Mouse (Mus musculus) layer of hippocampus, adult 9-10 months (tissue): ENCODE results near the gene Fbxl19.

Experiments
- DNase-seq: peaks from one replicate; pipeline ENCODE4 v3.0.0; 2022; ENCODE audit warnings: low spot score

The Fbxl19 gene

GRCm38 (mm10) chr7:127801010-127801621, 56.8 kb downstream of the Fbxl19 start:
- no peak for DNase-seq

GRCm38 (mm10) chr7:127802313-127802712, 58.0 kb downstream of the Fbxl19 start:
- DNase-seq = no peak

GRCm38 (mm10) chr7:127808821-127809220, 64.5 kb downstream of the Fbxl19 start:
- no peak for DNase-seq

GRCm38 (mm10) chr7:127809846-127810245, 65.5 kb downstream of the Fbxl19 start:
- no peak for DNase-seq

DNA sequence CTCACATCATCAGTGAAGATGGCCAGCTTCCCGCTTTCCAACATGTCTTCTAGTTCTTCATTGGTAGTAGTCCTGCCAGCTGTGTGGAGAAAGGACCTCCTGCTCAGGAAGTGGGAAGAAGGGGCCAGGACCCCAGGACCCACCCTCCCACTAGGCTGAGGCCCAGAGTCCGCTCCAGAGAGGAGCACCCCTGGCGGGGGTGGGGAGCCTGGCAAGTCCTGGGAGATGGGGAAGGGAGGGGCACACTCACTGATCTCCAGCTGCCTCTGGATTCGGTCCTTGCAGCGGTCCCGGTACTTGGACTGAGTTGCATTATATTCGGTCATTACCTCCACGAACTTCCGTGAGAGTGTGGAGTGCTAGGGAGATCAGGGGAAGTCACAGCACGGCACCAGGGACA, 66.3 kb downstream of the Fbxl19 start:
- DNase-seq = no peak

DNA sequence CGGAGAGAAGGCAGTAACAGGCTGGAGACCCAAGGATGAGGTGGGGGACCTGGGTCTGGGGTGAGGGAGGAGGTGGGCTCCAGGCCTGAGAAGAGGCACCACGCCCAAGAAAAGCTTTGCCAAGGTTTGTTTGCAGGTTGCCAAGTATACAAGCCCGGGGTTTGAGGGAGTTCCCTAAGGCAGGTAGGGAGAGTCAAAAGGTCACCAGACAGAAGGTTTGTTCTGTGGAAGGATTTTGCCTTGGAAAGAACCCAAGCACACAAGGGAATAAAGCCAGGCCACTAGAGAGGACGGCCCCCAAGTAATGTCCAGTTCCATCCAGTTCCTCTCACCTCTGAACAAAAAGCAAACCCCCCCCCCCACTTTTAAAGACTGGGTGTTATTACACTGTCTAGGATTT, 66.9 kb downstream of the Fbxl19 start:
- no peak for DNase-seq

DNA sequence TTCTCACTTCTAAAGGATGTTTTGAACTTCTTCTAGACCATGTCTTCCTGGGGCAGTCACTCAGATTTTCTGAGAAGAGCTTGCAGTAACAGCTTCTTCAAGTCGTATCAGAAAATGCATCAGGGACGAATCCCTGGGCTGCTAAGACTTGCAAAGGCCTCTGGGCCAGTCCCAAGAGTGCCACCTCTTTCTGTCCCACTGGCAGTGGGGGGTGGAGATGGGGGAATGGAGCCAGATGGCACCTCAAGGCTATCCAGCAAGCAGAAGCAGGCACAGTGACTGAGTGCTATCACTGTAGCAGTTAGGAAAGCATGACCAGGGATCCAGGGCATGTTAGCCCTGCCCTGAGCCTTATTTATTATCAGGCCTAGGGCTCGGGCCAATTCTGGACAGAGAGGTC, 67.9 kb downstream of the Fbxl19 start:
- DNase-seq = no peak

DNA sequence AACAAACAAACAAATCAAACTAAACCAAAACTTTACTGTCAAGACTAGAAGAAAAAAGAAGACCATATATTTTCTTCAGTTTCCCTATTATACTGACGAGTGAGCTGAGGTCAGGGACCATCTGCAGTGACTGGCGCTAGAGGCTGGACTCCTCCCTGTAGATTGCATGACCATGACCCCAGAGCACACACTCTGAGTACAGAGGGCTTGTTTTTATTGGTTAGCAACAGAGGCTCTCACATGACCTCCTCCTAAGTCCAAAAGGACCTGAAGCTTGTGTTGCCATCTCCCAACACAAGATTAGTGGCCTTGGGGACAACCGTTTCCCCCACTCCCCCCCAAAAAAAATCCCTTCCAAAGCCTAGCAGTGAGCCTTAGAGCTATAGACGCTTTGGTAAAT, 69.5 kb downstream of the Fbxl19 start:
- DNase-seq = no peak

DNA sequence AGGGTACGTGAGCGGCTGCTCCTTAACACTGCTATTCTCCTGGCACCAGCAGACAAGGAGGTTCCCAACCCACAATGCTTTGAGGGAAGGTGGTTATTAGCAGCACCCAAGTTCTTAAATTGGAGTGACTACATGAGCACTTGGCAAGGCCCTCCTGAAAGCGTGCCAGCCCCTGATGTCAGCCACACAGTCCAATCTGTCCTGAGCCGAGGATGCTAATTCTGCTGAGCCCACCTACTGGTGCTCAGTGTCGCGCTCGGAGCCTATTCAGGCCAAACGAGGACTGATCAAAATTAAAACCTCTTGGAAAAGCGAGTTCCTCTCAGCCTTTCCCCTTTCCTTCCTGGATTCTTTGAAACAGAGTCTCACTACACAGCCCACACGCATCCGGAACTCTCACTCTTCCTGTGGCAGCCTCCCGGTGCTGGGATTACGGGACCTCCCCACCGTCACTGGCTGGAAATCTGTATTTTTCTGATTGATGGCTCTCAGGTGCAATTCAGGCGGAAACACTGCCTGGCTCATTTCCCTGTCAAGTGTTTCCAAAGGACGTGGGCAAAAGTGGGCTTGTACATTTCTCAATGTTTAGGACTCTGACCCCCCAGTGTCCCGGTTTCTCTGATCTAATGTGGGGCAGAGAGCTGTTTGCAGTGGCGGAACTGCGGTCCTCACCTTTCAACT, 70.0 kb downstream of the Fbxl19 start:
- no peak for DNase-seq

DNA sequence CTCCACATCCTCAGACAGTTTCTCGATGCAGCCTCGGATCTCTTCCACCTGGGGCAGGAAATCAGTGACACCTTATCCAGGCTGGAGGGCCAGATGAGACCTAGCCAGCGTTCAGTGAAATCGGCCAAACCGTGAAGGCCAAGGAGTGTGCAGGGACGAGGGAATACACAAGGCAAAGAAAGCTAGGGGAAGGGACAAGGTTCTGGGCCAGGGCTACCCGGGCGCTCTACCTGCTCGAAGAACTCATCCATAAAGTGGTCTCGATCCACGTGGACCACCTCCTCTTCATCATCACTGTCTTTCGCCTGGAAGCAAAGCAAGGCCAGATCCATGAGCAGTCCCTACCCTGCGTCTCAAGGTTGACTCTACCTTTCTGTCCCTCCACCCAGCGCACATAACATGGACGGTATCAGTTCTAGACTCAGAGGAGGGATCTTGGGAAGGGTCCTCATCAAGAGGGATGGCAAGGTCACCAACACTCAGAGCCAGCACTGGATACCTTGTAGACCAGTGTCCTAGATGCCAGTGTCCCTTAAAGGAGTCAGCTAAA, 70.8 kb downstream of the Fbxl19 start:
- no peak for DNase-seq

DNA sequence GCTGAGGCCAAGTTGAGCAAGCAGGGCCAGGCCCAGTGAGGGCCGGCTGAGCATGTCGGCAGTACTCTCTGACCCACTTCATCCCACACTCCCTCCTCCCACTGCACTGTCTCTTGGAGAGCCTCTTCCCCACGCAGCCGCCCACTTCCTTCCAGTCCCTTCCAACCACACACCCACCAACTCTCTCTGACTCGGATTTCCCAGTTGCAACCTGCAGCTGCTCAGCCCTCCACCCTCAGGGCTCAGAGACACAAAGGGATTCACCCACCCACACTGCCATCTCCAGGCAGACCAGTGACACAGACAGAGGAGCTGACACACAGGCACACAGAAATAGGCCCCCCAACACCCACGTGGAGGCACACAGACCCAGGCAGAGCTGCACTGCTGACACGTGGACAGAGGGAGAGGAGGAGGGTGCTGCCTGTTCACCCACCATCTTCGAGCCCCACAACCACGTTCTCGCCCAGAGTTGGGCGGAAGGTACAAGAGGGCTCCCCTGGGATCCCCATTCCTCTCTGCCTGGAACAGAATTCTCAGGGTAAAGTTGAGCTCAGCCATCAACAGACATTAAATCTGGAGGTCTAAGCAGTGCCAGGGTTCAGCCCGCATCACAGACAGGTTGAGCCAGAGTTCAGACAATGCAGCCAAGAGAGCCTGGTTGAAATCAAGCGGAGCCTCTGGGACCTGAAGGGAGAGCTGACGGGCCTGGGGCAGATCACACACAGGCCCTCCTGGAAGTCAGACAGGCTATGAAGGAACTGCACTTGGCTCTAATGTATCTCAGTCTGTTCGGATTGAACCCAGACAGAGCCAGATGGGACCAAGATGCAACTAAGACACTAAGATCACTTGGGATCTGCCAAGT, 71.8 kb downstream of the Fbxl19 start:
- DNase-seq = peak; percentile 59

DNA sequence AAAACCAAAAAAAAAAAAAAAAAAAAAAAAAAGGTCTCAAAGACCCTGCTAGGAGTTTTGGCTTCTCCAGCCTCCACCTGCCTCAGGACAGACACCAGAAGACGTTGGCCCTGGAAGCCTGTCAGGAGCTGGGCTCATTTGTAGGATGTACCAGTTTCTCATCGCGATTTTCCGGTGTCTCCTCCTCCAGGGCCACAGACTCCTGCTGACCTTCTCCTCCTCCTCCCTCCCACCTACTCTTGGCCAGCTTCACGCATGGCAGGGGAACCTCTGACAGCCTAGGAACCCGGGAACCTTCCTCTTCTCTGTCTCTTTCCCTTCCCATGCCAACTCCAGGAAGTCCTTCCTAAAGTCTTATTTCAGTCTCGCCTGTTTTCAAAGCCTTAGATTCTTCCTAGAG, 72.7 kb downstream of the Fbxl19 start:
- no peak for DNase-seq

DNA sequence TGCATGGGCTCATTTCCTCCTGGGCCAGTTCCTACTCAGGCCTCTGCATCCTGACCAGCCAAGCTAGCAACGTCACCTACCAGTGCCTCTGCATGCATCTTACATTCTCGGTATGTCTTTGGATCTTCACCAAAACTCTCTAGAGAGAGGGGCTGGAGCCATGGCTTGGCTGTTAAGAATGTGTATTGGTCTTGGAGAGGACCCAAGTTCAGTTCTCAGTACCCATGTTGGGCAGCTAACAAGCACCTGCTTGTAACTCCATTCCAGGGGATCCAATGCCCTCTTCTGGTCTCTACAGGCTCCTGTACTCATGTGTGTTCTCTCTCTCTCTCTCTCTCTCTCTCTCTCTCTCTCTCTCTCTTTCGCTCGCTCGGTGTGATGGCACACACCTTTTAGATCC, 73.4 kb downstream of the Fbxl19 start:
- no peak for DNase-seq
